Mouse (Mus musculus): Measurements from ENCODE around the gene Mrgpra3.

Gene Mrgpra3

GRCm38 (mm10) chr7:47601272-47601671 is at the start of gene Mrgpra3:
Gene Mrgpra3, minus strand, starts transcription at chr7:47601372.
- DNase-seq (ENCODE audit: low read depth, low spot score) = no peak

Measured in A20 (cell line).